Mouse (Mus musculus) ovary, postnatal 36 days (tissue): ENCODE measurements around the gene Smu1.

ENCODE experiments used
- DNase-seq: peaks from one replicate; pipeline ENCODE4 v3.0.0; 2022; ENCODE audit warnings: low spot score, mixed read lengths

The Smu1 gene

DNA sequence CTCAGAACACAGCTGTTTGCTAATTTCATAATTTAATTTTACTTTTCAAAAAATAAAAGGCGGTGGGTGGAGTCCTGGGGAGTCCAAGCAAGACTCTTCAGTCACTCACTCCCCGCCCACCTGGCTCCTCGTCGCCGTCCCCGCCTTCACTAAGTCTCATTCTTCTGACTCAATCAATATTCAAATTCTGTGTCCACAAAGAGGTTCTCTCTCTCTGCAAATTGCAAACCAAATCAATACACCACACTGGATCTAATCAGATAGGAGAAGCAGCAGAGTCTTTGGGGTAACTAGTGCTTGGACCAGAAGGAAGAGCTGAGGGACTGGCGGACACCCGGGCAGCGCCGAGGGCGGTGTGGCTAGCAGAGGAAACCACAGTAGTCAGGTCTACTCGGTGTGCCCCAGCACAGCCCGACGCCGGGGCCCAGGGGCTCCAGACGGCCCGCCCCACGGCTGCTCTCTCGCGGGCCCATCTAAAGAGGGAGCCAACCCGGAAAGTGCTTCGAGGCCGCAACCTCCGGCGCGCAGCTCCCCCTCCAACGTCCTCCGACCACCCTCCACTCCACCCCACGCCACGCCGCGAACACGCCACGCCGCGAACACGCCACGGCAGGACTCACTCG, 455 bp downstream of the Smu1 start:
- no peak for DNase-seq

DNA sequence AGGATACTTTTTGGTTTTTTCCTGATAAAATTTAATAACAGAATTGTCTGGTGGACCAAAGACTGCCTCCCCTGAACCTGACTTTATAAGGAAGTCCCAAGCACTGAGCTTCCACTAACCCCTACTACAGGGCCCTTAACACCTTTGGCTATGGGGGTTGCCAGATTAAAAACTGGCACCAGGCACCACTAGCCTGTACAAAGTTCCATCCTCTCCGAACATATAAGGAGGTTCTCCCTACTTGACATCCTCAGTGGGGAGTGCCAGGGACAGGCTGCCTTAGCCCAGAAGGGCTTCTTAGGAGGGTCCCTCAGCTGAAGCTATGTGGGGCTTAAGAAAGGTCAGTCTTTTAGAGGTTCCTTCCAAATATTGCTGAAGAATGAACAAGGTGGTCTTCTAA, 22.4 kb downstream of the Smu1 start:
- no peak for DNase-seq

DNA sequence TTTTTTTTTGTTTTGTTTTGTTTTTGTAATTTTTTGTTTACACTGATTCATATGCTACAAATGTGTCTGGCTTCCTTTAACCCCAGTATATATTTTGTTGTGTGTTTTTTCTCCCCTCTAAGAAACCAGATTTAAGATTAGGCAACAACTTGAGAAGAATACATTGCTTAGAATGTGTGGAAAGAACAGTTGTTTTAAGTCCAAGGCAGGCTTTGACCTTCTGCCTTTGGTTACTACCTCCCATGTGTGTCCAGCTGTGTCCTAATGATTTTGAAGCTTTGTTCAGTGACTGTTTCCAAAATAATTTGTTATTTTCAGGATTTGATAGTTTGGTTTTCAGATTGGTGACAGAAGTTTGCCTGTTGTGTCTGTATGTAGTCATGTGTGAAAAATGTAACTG, 26.5 kb downstream of the Smu1 start:
- DNase-seq = no peak

DNA sequence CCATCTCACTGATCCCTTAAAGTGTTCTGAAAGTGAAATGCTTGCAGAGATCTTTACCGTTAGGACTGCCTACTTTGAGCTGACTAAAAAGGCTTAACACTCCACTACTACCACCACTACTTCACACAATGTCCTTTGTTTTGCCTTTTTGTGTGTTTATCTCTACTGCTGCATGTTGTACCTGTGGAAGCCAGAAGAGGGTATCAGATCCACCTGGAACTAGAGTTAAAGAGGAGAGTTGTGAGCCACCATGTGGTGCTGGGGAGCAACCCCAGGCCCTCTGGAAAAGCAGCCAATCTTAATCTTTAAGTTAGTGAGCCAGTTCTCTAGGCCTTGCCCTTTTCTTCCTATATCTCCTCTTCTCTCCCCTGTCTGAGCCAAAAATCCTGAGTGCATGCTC, 30.5 kb downstream of the Smu1 start:
- DNase-seq = no peak

DNA sequence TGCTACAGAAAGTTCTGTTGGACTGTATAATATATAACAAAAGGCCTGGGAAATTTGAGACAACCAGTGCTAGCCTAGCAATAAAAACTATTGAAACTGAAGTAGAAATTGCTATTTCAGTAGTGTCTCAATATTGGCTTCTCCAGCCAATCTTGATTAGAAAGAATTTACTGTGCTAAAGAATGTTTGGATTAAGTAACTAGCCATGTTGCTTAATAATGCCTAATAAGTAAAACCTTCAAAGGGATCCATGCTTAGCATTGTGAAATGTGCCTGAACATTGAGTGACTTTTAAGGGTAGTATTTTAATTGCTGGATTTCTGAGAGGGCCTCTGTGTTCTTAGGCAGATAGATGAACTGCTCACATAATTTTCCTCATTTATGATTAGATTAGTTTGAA, 32.2 kb downstream of the Smu1 start:
- no peak for DNase-seq

DNA sequence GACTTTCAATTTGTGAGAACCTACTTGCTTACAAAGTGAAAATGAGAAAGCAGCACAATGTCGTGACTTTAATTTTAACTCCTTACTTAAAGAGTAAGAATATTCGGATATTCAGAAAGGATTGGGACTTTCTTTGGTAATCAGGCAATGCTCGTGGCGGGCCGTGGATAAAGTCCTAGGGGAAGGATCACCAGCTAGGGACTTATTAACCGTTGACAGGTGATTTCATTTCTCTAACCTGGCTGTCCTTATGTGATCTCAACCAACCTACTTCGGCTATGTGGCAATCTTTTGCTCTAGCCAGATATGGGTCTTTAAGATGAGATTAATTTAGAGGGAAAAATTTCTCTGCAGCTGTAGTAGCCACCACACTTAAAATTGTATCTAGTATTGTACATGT, 32.6 kb downstream of the Smu1 start:
- no peak for DNase-seq

DNA sequence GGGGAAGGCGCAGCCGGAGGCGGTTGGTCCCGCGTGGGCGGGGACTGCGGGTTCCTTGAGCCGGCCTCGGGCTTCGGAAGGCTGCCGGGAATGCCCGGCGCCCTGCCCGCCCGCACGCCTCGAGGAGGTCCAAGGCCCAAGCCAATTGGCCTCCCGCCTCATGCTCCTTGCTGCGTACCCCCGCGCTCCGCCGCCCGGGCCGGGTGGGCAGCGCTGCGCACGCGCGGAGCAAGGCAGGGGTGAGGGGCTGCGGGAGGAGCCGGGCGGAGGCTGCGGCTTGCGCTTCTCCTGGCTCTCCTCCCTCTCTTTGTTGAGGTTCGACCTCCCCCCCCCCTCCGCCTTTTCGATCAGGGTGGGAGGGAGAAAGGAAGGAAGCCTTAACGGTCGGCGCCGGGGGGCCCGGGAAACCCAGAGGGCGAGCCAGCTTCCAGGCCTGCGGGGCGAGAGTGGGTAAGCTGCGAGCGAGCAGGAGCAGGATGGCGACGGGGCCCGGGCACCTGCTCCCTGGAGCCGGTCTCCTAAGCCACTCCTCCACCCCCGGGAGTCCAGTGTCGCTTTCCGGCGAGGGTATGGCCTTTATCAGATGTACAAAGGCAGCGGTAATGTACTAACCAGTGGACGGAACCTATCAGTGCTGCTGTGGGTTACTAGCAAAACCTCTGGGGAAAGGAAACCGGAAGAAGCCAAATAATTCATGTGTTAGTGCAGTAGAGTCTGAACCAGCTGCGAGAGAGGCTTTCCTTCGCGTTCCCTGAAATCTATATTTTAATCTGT, 34.8 kb downstream of the Smu1 start:
- peak; percentile 81 for DNase-seq

DNA sequence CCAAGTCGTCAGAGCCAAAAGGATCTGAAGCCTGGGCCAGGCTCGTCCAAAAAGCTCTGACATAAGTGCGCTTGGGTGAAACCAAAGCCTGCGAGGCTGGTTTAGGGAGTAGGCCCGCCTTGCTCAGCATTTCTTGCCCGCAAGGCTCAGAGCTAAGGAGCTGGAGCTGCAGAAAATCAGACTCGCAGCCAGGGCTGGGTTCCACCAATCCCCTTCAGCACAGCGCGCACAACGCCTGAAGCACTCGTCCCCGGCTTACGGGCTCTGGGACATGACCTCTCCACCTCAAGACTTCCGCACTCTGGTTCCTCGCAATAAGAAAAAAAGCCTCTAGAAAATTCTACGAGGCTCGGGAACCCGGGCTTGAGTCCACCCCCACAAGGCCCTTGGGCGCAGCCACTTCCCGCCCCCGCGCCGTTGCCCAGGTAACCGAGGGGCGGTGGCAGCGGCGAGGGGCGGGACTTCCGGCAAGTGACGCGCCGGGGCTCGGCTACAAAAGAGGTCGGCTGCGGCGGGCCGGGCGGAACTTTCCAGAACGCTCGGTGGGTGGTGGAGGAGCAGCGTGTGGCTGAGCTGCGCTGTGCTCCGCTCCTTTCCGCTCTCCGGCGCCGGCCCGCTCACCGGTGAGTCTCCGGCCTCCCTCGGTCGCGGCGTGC, 35.6 kb downstream of the Smu1 start, which contains the start of gene Dnaja1:
Gene Dnaja1 (plus strand): TSS at position 140 of the 656 bp plus-strand sequence.
- peak; percentile 99 for DNase-seq

DNA sequence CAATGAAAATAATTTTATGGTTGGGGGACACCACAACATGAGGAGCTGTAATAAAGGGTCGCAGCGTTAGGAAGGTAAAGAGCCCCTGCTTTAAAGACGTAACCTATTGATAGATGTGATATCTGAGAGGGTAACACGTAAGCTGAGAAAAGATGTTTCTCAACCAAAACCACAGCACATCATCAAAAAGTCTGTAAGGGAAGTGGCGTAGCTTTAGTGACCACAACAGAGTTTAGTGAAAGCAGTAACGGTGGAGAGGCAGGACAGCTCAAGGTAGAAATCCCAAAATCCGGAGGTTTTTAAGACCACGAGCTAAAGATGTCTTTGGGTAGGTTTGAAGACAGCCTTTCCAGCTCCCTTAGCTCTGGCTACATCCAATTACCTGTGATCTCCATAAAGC, 36.8 kb downstream of the Smu1 start:
- no peak for DNase-seq

DNA sequence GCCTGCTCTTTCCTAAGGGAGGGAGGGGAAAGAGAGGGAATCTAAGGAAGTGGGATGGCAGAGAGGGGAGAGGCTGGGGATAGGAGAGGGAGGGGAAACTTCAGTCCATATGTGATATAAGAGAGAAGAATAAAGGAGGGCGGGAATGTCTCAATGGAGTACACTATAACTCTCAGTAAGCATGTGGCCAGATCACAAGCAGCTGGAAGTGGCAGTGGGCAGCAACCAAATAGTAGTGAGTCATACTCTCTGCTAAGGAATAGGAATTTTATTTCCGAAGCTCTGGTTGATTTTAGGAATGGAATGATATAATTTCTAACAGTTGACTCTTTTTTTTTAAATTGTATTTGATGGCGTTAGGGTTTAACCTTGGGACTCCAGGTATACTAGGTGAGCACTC, 40.6 kb downstream of the Smu1 start:
- no peak for DNase-seq

DNA sequence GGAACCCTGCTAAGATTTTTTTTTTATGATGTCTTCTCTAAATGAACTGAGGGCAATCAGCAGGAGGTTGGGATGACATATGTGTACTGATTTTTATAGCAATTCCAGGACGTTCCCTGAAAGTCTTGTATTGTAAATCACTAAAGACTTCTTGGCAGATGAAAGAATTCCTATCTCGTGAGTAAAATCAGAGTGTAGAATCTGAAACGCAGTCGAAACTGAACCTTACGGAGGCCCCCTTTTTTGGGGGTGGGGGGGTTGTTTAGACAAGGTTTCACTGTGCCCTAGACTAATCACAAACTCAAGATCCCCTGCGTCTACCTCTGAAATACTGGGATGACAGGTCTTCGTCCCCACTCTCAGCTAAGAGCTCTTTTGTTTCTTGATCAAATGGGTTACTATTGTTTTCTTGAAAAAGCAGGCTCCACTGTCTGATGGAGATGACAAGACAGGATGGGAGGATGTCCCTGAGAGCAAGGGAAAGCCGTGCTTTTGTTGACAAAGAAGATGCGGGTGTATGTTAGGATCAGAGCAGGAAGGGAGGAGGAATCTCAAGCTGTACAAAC, 53.9 kb downstream of the Smu1 start:
- no peak for DNase-seq

DNA sequence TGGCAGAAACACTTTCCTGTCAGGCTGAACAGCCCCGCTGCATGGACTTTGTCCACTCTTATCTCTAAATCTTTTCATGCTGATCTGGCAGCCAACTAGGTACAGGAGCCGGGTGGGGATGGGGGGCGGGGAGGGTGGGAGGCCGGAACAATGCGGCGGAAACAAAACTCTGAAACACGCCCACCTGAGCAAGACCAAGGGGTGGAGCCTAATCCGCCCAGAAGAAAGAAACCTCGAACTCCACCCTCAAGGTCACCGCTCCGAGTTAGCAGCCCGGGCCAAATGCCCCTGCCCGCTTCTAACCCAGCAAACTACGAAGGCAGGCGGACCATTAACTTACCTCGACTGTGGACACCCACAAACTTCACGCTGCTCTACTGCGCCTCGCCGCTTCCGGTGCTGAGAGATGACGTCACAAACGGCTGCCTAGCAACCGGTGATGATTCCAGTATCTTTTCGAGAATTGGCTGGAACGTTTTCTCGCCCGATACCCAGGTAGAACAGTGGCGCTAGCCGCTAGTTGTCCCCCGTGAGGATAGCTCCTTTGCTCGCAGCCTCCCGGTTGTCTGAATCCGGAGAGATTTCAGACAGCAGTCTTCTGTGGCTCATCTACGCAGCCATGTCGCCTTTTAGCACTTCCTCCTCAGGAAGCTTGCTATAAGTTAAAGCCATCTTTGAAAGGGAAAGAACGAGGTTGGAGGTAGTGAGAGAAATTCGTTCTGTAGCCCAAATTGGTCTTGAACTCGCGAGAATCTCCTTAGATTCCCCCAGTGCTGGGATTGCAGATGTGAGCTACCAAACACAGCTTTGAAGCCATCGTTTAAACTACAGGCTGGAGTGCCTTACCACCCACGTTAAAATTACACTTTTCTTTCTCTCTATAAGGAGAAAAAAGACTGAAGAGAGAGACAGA, 54.7 kb downstream of the Smu1 start, which contains the start of gene Aptx:
Gene Aptx (minus strand): TSS at position 398 of the 913 bp plus-strand sequence.
- DNase-seq = peak; percentile 93

DNA sequence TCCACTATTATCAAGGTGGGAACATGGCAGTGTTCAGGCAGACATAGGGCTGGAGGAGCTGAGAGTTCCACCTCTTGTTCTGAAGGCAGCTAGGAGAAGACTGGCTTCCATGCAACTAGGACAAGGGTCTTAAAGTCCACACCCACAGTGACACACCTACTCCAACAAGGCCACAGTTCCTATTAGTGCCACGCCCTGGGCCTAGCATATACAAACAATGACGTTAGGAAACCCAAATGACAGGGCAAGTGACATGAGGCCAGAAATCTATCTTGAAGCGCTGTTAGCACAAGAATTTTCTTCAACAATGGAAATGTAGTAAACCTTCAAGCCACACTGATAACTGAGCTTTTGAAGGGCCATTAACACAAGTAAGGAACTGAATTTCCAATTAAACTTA, 55.9 kb downstream of the Smu1 start:
- DNase-seq = no peak

DNA sequence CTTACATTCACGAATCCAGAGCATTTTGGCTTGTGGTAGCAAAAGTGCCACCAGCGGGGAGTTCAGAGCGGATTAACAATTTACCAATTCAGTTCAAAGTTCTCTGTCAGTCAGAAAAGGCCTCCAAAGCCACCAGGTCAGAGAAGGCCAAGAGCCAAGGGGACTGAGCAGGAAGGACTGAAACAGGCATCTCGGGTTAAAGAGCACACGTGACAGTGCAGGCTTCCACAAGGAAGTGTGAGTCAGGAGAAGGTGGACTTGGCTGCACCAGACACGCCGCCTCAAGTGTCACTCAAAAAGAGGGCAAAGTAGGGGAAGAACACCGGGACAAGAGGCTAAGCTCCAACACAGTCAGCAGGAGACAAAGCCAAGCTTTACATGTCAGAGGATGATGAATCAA, 57.5 kb downstream of the Smu1 start:
- DNase-seq = no peak

DNA sequence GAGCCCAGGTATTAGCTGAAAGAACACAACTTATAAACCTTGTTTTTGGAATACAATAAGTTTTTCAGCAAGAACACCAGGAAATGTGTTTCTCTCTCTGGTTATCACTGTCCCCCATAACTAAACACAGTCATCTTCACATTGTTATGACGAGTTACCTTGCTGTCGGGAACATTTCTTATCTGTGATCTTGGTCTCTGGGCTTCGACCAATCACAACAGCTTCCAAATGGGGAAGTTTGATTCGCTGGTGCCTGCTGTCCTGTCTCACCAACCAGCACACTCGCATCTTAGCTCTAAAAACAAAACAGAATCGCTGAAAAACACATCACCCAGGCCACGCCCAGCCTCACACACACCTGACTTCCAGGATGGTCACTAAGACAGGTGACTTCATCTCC, 60.7 kb downstream of the Smu1 start:
- no peak for DNase-seq

DNA sequence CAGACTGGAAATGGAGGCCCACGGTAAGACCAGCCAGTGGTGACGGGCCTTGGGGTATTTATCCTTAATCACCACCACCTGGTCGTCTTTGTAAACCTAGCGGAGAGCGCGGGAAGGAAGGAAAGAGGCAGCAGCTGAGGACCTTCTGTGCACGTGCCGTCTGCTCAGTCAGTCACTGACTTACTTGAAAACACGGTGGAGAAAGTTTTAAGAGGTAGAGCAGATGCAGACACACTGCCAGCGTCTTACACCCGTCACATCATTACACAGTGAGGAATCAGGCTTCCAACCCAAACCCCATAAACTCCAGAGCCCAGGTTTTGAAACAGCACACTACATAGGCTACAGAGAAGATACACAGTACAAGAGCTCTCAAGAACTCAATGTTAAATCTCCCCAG, 66.6 kb downstream of the Smu1 start:
- DNase-seq = no peak
